ENCODE assay signal across 9 mouse cellular contexts in the genomic region with DNA sequence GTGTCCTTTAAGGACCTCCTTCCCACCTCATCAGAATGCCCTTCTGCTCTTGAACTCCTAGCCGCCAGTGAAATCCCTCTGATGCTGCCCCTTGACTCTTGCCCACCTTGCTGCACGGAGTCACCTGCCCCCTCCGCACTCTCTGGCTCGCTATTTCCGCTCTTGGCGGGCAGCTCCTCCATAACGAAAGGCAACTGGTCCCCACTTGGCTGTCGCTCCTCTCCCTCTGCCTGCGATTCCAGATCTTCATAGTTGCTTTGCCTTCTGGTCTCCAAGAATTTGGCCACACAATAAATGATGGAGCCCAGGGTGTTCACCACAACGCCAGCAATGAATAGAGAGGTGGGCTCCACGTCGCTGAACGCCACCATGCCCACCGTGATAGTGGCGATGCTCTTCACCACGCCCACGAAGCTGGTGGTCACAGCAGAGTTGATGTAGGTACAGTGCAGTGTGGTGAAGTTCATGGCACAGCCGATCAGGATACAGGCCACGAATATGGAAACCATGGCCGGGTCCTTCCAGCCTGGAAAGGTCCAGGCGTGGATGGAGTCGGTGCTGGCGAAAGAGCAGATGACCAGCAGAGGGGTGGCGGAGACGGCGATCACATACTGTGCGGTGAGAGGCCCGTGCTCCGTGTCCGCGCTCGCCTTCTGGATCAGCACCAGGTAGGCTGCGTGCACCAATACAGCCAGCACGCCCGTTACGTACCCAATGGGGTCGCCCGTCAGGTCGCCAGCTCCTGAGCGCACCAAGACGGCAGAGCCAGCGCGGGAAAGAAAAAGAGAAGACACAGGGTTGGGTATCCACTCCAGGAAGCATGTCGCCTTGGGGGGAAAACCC. TPM values are rescaled to one million over a fixed set of nuclear protein-coding genes. Genes with fewer than 3 reads are reported as not detected.
DNase-seq lines count a peak whose midpoint lies in the region; ATAC-seq and TF ChIP-seq lines count a peak whose summit lies in the region.
"Had no signal": no experiment of that assay in that cellular context is flagged by ENCODE, and none has a peak within 500 bp of the region (broad histone marks: within the 10 kb centered on the region; RNA-seq: fewer than 3 reads in every experiment).

No protein-coding gene starts in this region.

- peak overlapping the region; percentile 100 for H3K4me2 ChIP-seq in heart, embryonic 15.5 days
- H3K4me2 ChIP-seq in forebrain, embryonic 13.5 days, result peak overlapping the region; percentile 97
- H3K4me2 ChIP-seq in liver, embryonic 15.5 days, result peak overlapping the region; percentile 72

- H3K9me3 ChIP-seq in heart, embryonic 15.5 days (replicated peaks), result no peaks in the 10 kb centered on the region
- no peaks in the 10 kb centered on the region for H3K9me3 ChIP-seq in forebrain, embryonic 13.5 days (replicated peaks)
- H3K9me3 ChIP-seq in liver, embryonic 15.5 days (replicated peaks), result no peaks in the 10 kb centered on the region

- H3K27me3 ChIP-seq in heart, embryonic 15.5 days, result peaks cover 56% of the 10 kb centered on the region
- peaks cover 19% of the 10 kb centered on the region for H3K27me3 ChIP-seq in heart, adult 2 months (ENCODE audit: control insufficient read depth, insufficient read depth, low read length)
- H3K27me3 ChIP-seq in forebrain, embryonic 13.5 days, result peaks cover 62% of the 10 kb centered on the region
- H3K27me3 ChIP-seq in liver, embryonic 15.5 days, result peaks cover 64% of the 10 kb centered on the region

- H3K27ac ChIP-seq in heart, embryonic 15.5 days, result no peak overlapping the region
- H3K27ac ChIP-seq in heart, adult 2 months, result no peak overlapping the region
- no peak overlapping the region for H3K27ac ChIP-seq in bone marrow macrophage, adult 2 months (ENCODE audit: insufficient read depth, low read depth, low read length)
- no peak overlapping the region for H3K27ac ChIP-seq in forebrain, embryonic 13.5 days
- no peak overlapping the region for H3K27ac ChIP-seq in liver, embryonic 15.5 days (replicated peaks)

- TF ChIP-seq CTCF in heart, adult 2 months (IDR thresholded peaks at IDR 0.05), result no peak
- no peak for TF ChIP-seq CTCF in bone marrow macrophage, adult 2 months (IDR thresholded peaks at IDR 0.05; ENCODE audit: low read depth, low read length)

- peak overlapping the region; percentile 62 for H3K4me3 ChIP-seq in heart, embryonic 15.5 days
- no peak overlapping the region; the same call in 1 of the 2 replicates for H3K4me3 ChIP-seq in heart, adult 2 months
- peak overlapping the region; percentile 60 for H3K4me3 ChIP-seq in bone marrow macrophage, adult 2 months (ENCODE audit: insufficient read depth, low read length)
- peak overlapping the region; percentile 53 for H3K4me3 ChIP-seq in forebrain, embryonic 13.5 days
- peak overlapping the region; percentile 47 for H3K4me3 ChIP-seq in liver, embryonic 15.5 days (replicated peaks)
- H3K4me3 ChIP-seq: myocyte had no signal

- H3K9ac ChIP-seq in heart, embryonic 15.5 days, result peak overlapping the region; percentile 31; the same call in 1 of the 2 replicates
- H3K9ac ChIP-seq in heart, adult 2 months (ENCODE audit: low read depth, low read length), result no peak overlapping the region
- peak overlapping the region; percentile 64; the same call in 1 of the 2 replicates for H3K9ac ChIP-seq in forebrain, embryonic 13.5 days
- H3K9ac ChIP-seq in liver, embryonic 15.5 days, result no peak overlapping the region

- no peaks in the 10 kb centered on the region for H3K36me3 ChIP-seq in heart, embryonic 15.5 days
- no peaks in the 10 kb centered on the region for H3K36me3 ChIP-seq in heart, adult 2 months (ENCODE audit: control insufficient read depth, insufficient read depth, low read length)
- no peaks in the 10 kb centered on the region for H3K36me3 ChIP-seq in forebrain, embryonic 13.5 days (ENCODE audit: poor library complexity, severe bottlenecking)
- no peaks in the 10 kb centered on the region for H3K36me3 ChIP-seq in liver, embryonic 15.5 days (replicated peaks)

- H3K4me1 ChIP-seq in heart, embryonic 15.5 days (replicated peaks), result peaks cover 31% of the 10 kb centered on the region
- H3K4me1 ChIP-seq in heart, adult 2 months (ENCODE audit: control insufficient read depth, insufficient read depth, low read length), result no peaks in the 10 kb centered on the region
- H3K4me1 ChIP-seq in bone marrow macrophage, adult 2 months (ENCODE audit: control insufficient read depth, insufficient read depth, low read length), result peaks cover 2% of the 10 kb centered on the region; the same call in 1 of the 2 replicates
- H3K4me1 ChIP-seq in forebrain, embryonic 13.5 days, result peaks cover 31% of the 10 kb centered on the region
- H3K4me1 ChIP-seq in liver, embryonic 15.5 days (replicated peaks), result peaks cover 31% of the 10 kb centered on the region

- no peak for DNase-seq in heart, adult 2 months
- no peak for DNase-seq in urinary bladder, postnatal 4 days (ENCODE audit: low spot score in 2 of 2)
- DNase-seq in T-cell, adult 2 months (ENCODE audit: low spot score), result no peak
- no peak for DNase-seq in adrenal gland, postnatal 25 days

- intact Hi-C loops in heart, adult 2 months (cut with DNase I), result no loop called here

- WGBS in heart, embryonic 15.5 days, result 9% methylated on average over 44 of the region's 44 CpGs
- WGBS in heart, adult 2 months, result 15% methylated on average over 44 of the region's 44 CpGs
- WGBS in forebrain, embryonic 13.5 days, result 7% methylated on average over 44 of the region's 44 CpGs
- 4% methylated on average over 44 of the region's 44 CpGs for WGBS in liver, embryonic 15.5 days (ENCODE audit: insufficient replicate concordance)

- no peak for TF ChIP-seq POLR2A in heart, adult 2 months (IDR thresholded peaks at IDR 0.05; ENCODE audit: insufficient read depth, low read depth, low read length)
- TF ChIP-seq POLR2A in bone marrow macrophage, adult 2 months (IDR thresholded peaks at IDR 0.05; ENCODE audit: borderline replicate concordance, low read depth, low read length), result no peak

- ATAC-seq in heart, embryonic 15.5 days (replicated peaks; ENCODE audit: insufficient number of reproducible peaks, insufficient read depth, low FRiP score, low read depth), result no peak
- ATAC-seq in forebrain, embryonic 13.5 days, result 0 out of 2 replicates have a peak, but pooled peaks have one; percentile 11
- no peak for ATAC-seq in liver, embryonic 15.5 days (ENCODE audit: insufficient read depth)

- no peaks in the 10 kb centered on the region for H3K79me2 ChIP-seq in heart, adult 2 months (replicated peaks; ENCODE audit: control insufficient read depth, insufficient read depth, low read length)

- TF ChIP-seq EP300 in heart, adult 2 months (IDR thresholded peaks at IDR 0.05; ENCODE audit: insufficient read depth, low read depth, low read length), result no peak

RNA-seq across cellular contexts. Expression of a gene that starts 2.1 kb away (rescaled TPM):
- 0.37 and 0.94 TPM in 2 replicates for polyA plus RNA-seq in heart, embryonic 15.5 days (2015; fragmentation: Nextera tagmentation; extraction: Ambion mirVana)
- total RNA-seq in heart, adult 2 months (2021), result not detected
- 0.06 and 0.14 TPM in 2 replicates for polyA plus RNA-seq in heart, adult 2 months (2012; rRNA removed)
- polyA plus RNA-seq in bone marrow macrophage, adult 2 months (2012; ENCODE audit: insufficient read depth, insufficient read length, missing spikeins), result not detected in 2 replicates
- 0.19 and 0.50 TPM in 2 replicates for polyA plus RNA-seq in forebrain, embryonic 13.5 days (2015; fragmentation: Nextera tagmentation; extraction: Ambion mirVana)
- 2.0 and 2.4 TPM in 2 replicates for polyA plus RNA-seq in liver, embryonic 15.5 days (2015; fragmentation: Nextera tagmentation; extraction: Ambion mirVana)
- 9.5 and 16.5 TPM in 2 replicates for total RNA-seq in adrenal gland, postnatal 25 days (2021)
- polyA plus RNA-seq: myocyte had no signal

RNA-seq across cellular contexts. Expression of a gene that starts 58.3 kb away (rescaled TPM):
- 33.9 and 34.8 TPM in 2 replicates for polyA plus RNA-seq in heart, embryonic 15.5 days (2015; fragmentation: Nextera tagmentation; extraction: Ambion mirVana)
- 10 to 100 TPM; 32.5 to 32.8 TPM for total RNA-seq in heart, adult 2 months (2021)
- polyA plus RNA-seq in heart, adult 2 months (2012; rRNA removed), result 37.6 and 59.0 TPM in 2 replicates
- 27.6 TPM in 2 replicates for polyA plus RNA-seq in bone marrow macrophage, adult 2 months (2012; ENCODE audit: insufficient read depth, insufficient read length, missing spikeins)
- 26.5 and 31.1 TPM in 2 replicates for polyA plus RNA-seq in forebrain, embryonic 13.5 days (2015; fragmentation: Nextera tagmentation; extraction: Ambion mirVana)
- 27.7 and 28.9 TPM in 2 replicates for polyA plus RNA-seq in liver, embryonic 15.5 days (2015; fragmentation: Nextera tagmentation; extraction: Ambion mirVana)
- total RNA-seq in adrenal gland, postnatal 25 days (2021), result 47.3 and 57.8 TPM in 2 replicates

Comparison
In these comparisons a context has a peak if more than half of its experiments do, and no peak if none do; other contexts are left out.
1. H3K9ac ChIP-seq: peak in heart, embryonic 15.5 days (single experiment) and forebrain, embryonic 13.5 days (single experiment); none in heart, adult 2 months (single experiment) and liver, embryonic 15.5 days (single experiment).
2. Peak in every context shown above with its lines, with median percentiles within 50 percentile points of each other: H3K4me2 ChIP-seq.